Mouse (Mus musculus) heart, adult 2 months (tissue): ENCODE measurements around the gene Ptgr2. TPM values are rescaled to one million over a fixed set of nuclear protein-coding genes. Genes with fewer than 3 reads are reported as not detected.

Source experiments
- DNase-seq, 2 experiments: peaks; one replicate each; pipeline ENCODE4 v3.0.0; 2021
- H3K27ac ChIP-seq: fragments of 200-600 bp; 2 replicates; pipeline ENCODE4 v1.8.1; 2022
- H3K27me3 ChIP-seq: fragments of 200-500 bp; 2 replicates; pipeline ENCODE4 v1.6.1; 2012; ENCODE audit warnings: mild to moderate bottlenecking, low read length, inconsistent platforms, mixed read lengths; ENCODE audit not compliant: control insufficient read depth, insufficient read depth
- H3K36me3 ChIP-seq: fragments of 200-500 bp; 2 replicates; pipeline ENCODE4 v1.6.1; 2012; ENCODE audit warnings: low read length, inconsistent platforms; ENCODE audit not compliant: control insufficient read depth, insufficient read depth
- H3K4me1 ChIP-seq: fragments of 200-500 bp; 2 replicates; pipeline ENCODE4 v1.6.1; 2011; ENCODE audit warnings: low read length; ENCODE audit not compliant: control insufficient read depth, insufficient read depth
- H3K4me3 ChIP-seq: fragments of 200-600 bp; 2 replicates; pipeline ENCODE4 v1.8.1; 2022
- H3K79me2 ChIP-seq: fragments of 200-500 bp; replicated peaks from 2 replicates; pipeline ENCODE4 v1.6.1; 2012; ENCODE audit warnings: mild to moderate bottlenecking, inconsistent platforms, low read length, moderate library complexity, mixed read lengths; ENCODE audit not compliant: control insufficient read depth, insufficient read depth
- H3K9ac ChIP-seq: fragments of 200-500 bp; 2 replicates; pipeline ENCODE4 v1.6.1; 2012; ENCODE audit warnings: low read depth, mild to moderate bottlenecking, control low read depth, inconsistent platforms, low read length, mixed read lengths
- CTCF ChIP-seq: fragments of 200-600 bp; IDR thresholded peaks from 2 replicates; pipeline ENCODE4 v1.8.1; 2022; ENCODE audit warnings: antibody characterized with exemption, mild to moderate bottlenecking, moderate library complexity
- EP300 ChIP-seq: fragments of 200-500 bp; IDR thresholded peaks from 2 replicates; pipeline ENCODE4 v1.6.1; 2011; ENCODE audit warnings: low read depth, low read length, control low read depth; ENCODE audit not compliant: insufficient read depth
- POLR2A ChIP-seq: fragments of 200-500 bp; IDR thresholded peaks from 2 replicates; pipeline ENCODE4 v1.6.1; 2011; ENCODE audit warnings: mild to moderate bottlenecking, low read depth, low read length, control low read depth; ENCODE audit not compliant: insufficient read depth
- WGBS: fragments of 180-500 bp; shearing (Covaris S2); methylation state at CpG from one replicate; pipeline ENCODE4 v1.1.7; 2018; 5-methylcytosine and 5-hydroxymethylcytosine counted together
- intact Hi-C: fragments of 180-260 bp; cut with DNase I; formaldehyde crosslinking; loops from one replicate; pipeline ENCODE4 v1.15.1; 2025
- polyA plus RNA-seq: library from polyadenylated mRNA; depleted of rRNA; stranded (reverse); fragments of >200 nt; gene quantifications from 2 replicates; pipeline ENCODE4 v1.2.3, GENCODE M21; 2012; rRNA removed
- total RNA-seq, 2 experiments: library from RNA; stranded (reverse); gene quantifications; 2 replicates each; pipeline ENCODE4 v1.2.3; 2021

The Ptgr2 gene
- total and polyA plus RNA-seq, 3 experiments = 59.4 to 248 (median 222) TPM

DNA sequence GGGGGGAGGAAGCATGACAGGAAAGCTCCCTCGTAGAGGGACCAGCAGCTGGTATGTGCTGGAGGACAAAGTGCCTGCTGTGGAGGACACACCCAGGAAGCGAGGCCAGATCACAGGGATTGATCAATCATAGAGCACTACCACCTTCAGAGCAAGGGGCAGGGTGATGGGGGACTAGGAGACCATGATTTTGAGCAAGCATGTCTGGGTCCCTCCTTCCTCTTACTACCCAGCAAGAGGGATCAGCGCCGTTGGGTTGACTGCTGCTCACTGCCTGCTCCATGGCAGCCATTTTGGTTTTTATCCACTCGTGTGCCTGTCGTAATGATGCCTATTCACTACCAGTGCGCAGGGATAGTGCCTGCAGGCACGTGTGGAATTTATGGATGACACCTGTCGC lies 79.3 kb downstream of the Ptgr2 start:
- Histone ChIP-seq H3K4me3 (no peak overlapping the region), H3K4me1 (peaks cover 3% of the 10 kb centered on the region; the same call in 1 of the 2 replicates), H3K9ac (no peak overlapping the region), H3K27me3 (no peaks in the 10 kb centered on the region), H3K36me3 (no peaks in the 10 kb centered on the region), H3K79me2 (0 out of 2 replicates have a peak, but pooled peaks cover 3% of the 10 kb centered on the region), H3K27ac (no peak overlapping the region)
- no peak for TF ChIP-seq EP300
- intact Hi-C loops = no loop called here
- 59% methylated on average over 9 of the region's 9 CpGs for WGBS
- DNase-seq = no peak

DNA sequence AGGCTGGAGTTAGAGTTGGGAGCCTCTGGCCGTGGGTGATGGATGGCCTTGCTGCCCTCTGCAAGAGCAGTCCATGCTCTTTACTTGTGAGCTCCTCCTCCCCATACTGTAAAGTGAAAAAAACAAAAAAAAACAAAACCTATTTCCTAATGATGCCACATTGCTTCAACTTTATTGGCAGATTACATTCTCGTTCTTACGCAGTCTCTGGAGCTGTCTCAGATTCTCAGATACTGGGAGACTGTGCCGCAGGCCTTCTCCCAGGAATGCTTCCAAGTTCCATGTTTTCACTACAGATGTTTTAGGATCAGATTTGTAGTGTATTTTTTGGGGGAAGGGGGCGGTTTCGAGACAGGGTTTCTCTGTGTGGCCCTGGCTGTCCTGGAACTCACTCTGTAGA lies 80.1 kb downstream of the Ptgr2 start:
- Histone ChIP-seq H3K9ac (no peak overlapping the region), H3K27me3 (no peaks in the 10 kb centered on the region), H3K4me1 (peaks cover 1% of the 10 kb centered on the region; the same call in 1 of the 2 replicates), H3K79me2 (0 out of 2 replicates have a peak, but pooled peaks cover 3% of the 10 kb centered on the region), H3K36me3 (no peaks in the 10 kb centered on the region), H3K4me3 (no peak overlapping the region), H3K27ac (no peak overlapping the region)
- 89% methylated on average over 6 of the region's 6 CpGs for WGBS
- TF ChIP-seq EP300 = no peak
- TF ChIP-seq POLR2A = no peak
- no peak for TF ChIP-seq CTCF
- intact Hi-C loops = no loop called here
- DNase-seq = no peak

Other genes starting within 250 kb of the Ptgr2 start
- gene Acot4, start 246.9 kb upstream of the Ptgr2 start, total RNA-seq = 1 to 10 TPM in 1 of 2 experiments, under 1 TPM in 1; 0.91 to 1.3 TPM
- 0.53 and 0.61 TPM in 2 replicates for gene Acot4, start 246.9 kb upstream of the Ptgr2 start, polyA plus RNA-seq
- gene Gm49366, start 246.3 kb upstream of the Ptgr2 start, total RNA-seq = not detected
- gene Gm49366, start 246.3 kb upstream of the Ptgr2 start, polyA plus RNA-seq = 2.0 TPM in 1 of 2 replicates, not detected in the other
- gene Acot3, start 233.1 kb upstream of the Ptgr2 start, total RNA-seq = under 1 TPM; 0.84 TPM
- gene Acot3, start 233.1 kb upstream of the Ptgr2 start, polyA plus RNA-seq = 0.32 and 0.57 TPM in 2 replicates
- not detected for gene Acot5, start 215.9 kb upstream of the Ptgr2 start, total RNA-seq
- gene Acot5, start 215.9 kb upstream of the Ptgr2 start, polyA plus RNA-seq = not detected in 2 replicates
- gene Acot6, start 184.6 kb upstream of the Ptgr2 start, total RNA-seq = 1 to 10 TPM; 2.2 TPM
- gene Acot6, start 184.6 kb upstream of the Ptgr2 start, polyA plus RNA-seq = 1.5 and 2.6 TPM in 2 replicates
- 1 to 10 TPM; 6.9 to 7.9 TPM for gene Dnal1, start 170.9 kb upstream of the Ptgr2 start, total RNA-seq
- 3.4 and 5.4 TPM in 2 replicates for gene Dnal1, start 170.9 kb upstream of the Ptgr2 start, polyA plus RNA-seq
- under 1 TPM; 0.10 to 0.20 TPM for gene Pnma1, start 136.7 kb upstream of the Ptgr2 start, total RNA-seq
- gene Pnma1, start 136.7 kb upstream of the Ptgr2 start, polyA plus RNA-seq = 0.04 and 0.06 TPM in 2 replicates
- gene Elmsan1, start 66.4 kb upstream of the Ptgr2 start, total RNA-seq = 10 to 100 TPM; 12.3 to 14.7 TPM
- 8.1 and 8.4 TPM in 2 replicates for gene Elmsan1, start 66.4 kb upstream of the Ptgr2 start, polyA plus RNA-seq
- gene Zfp410, start 31.6 kb downstream of the Ptgr2 start, total RNA-seq = 10 to 100 TPM; 18.8 to 20.9 TPM
- 18.4 and 30.3 TPM in 2 replicates for gene Zfp410, start 31.6 kb downstream of the Ptgr2 start, polyA plus RNA-seq
- gene Coq6, start 76.4 kb downstream of the Ptgr2 start, total RNA-seq = 100 to 1,000 TPM in 1 of 2 experiments, 10 to 100 TPM in 1; 91.8 to 102 TPM
- gene Coq6, start 76.4 kb downstream of the Ptgr2 start, polyA plus RNA-seq = 104 and 119 TPM in 2 replicates
- gene Fam161b, start 76.6 kb downstream of the Ptgr2 start, total RNA-seq = 10 to 100 TPM in 1 of 2 experiments, 1 to 10 TPM in 1; 9.8 to 13.2 TPM
- gene Fam161b, start 76.6 kb downstream of the Ptgr2 start, polyA plus RNA-seq = 4.1 and 6.8 TPM in 2 replicates
- 10 to 100 TPM; 64.9 to 68.9 TPM for gene Entpd5, start 123.8 kb downstream of the Ptgr2 start, total RNA-seq
- 38.6 and 88.3 TPM in 2 replicates for gene Entpd5, start 123.8 kb downstream of the Ptgr2 start, polyA plus RNA-seq
- gene Bbof1, start 123.8 kb downstream of the Ptgr2 start, total RNA-seq = 1 to 10 TPM; 1.7 to 2.0 TPM
- 0.31 and 0.59 TPM in 2 replicates for gene Bbof1, start 123.8 kb downstream of the Ptgr2 start, polyA plus RNA-seq
- 10 to 100 TPM in 1 of 2 experiments, 1 to 10 TPM in 1; 8.4 to 11.7 TPM for gene Rnf113a2, start 132.0 kb downstream of the Ptgr2 start, total RNA-seq
- 3.7 and 6.6 TPM in 2 replicates for gene Rnf113a2, start 132.0 kb downstream of the Ptgr2 start, polyA plus RNA-seq
- gene Aldh6a1, start 165.8 kb downstream of the Ptgr2 start, total RNA-seq = 100 to 1,000 TPM; 189 to 236 TPM
- gene Aldh6a1, start 165.8 kb downstream of the Ptgr2 start, polyA plus RNA-seq = 83.5 and 173 TPM in 2 replicates
- 10 to 100 TPM in 1 of 2 experiments, 1 to 10 TPM in 1; 7.8 to 12.4 TPM for gene Lin52, start 166.2 kb downstream of the Ptgr2 start, total RNA-seq
- gene Lin52, start 166.2 kb downstream of the Ptgr2 start, polyA plus RNA-seq = 16.5 and 30.6 TPM in 2 replicates